Mouse (Mus musculus) lung, postnatal 0 days (tissue): ENCODE data around the gene Samd4b. TPM values are rescaled to one million over a fixed set of nuclear protein-coding genes. Genes with fewer than 3 reads are reported as not detected.

Experiments used
- ATAC-seq: fragments of 200-750 bp; cut with Nextera tagmentation; 2 replicates; pipeline ENCODE4 v1.8.0; 2017; ENCODE audit warnings: moderate library complexity
- DNase-seq: peaks from one replicate; pipeline ENCODE4 v3.0.0-alpha.2; 2016; ENCODE audit warnings: low spot score
- H3K27ac ChIP-seq: fragments of 300-500 bp; sonication (generic); 2 replicates; pipeline ENCODE4 v1.5.1; 2014; ENCODE audit warnings: antibody characterized with exemption, mild to moderate bottlenecking, low read length, mixed read lengths
- H3K27me3 ChIP-seq: fragments of 300-500 bp; sonication (generic); replicated peaks from 2 replicates; pipeline ENCODE4 v1.6.1; 2014; ENCODE audit warnings: low read length, mixed read lengths; ENCODE audit not compliant: insufficient read depth
- H3K36me3 ChIP-seq: fragments of 300-500 bp; sonication (generic); 2 replicates; pipeline ENCODE4 v1.6.1; 2014; ENCODE audit warnings: low read length, mixed read lengths; ENCODE audit not compliant: insufficient read depth
- H3K4me1 ChIP-seq: fragments of 300-500 bp; sonication (generic); 2 replicates; pipeline ENCODE4 v1.6.1; 2014; ENCODE audit warnings: antibody characterized with exemption, low read depth, low read length, mixed read lengths; ENCODE audit not compliant: insufficient read depth
- H3K4me2 ChIP-seq: fragments of 300-500 bp; sonication (generic); replicated peaks from 2 replicates; pipeline ENCODE4 v1.6.1; 2014; ENCODE audit warnings: low read depth, mild to moderate bottlenecking, low read length, moderate library complexity, mixed read lengths
- H3K4me3 ChIP-seq: fragments of 300-500 bp; sonication (generic); 2 replicates; pipeline ENCODE4 v1.5.1; 2014; ENCODE audit warnings: low read depth, low read length
- H3K9ac ChIP-seq: fragments of 300-500 bp; sonication (generic); replicated peaks from 2 replicates; pipeline ENCODE4 v1.6.1; 2014; ENCODE audit warnings: low read depth, mild to moderate bottlenecking
- H3K9me3 ChIP-seq: fragments of 300-500 bp; sonication (generic); 2 replicates; pipeline ENCODE4 v1.6.1; 2016; ENCODE audit warnings: low read length, mixed read lengths
- CTCF ChIP-seq: IDR thresholded peaks from 2 replicates; pipeline ENCODE4 v1.5.1; 2016; ENCODE audit warnings: antibody characterized with exemption, mild to moderate bottlenecking
- EP300 ChIP-seq: IDR thresholded peaks from 2 replicates; pipeline ENCODE4 v1.6.1; 2016; ENCODE audit warnings: antibody characterized with exemption, mild to moderate bottlenecking, control low read depth
- WGBS: fragments of 180-500 bp; shearing (Covaris S2); extraction: QIAGEN DNeasy Blood & Tissue Kit; methylation state at CpG from one replicate; pipeline ENCODE4 v1.1.7; 2014; 5-methylcytosine and 5-hydroxymethylcytosine counted together
- polyA plus RNA-seq: library from polyadenylated mRNA; unstranded; fragments of >200 nt; fragmentation: Nextera tagmentation; extraction: Ambion mirVana; gene quantifications from 2 replicates; pipeline ENCODE4 v1.2.1, GENCODE M21; 2015

Samd4b gene
- polyA plus RNA-seq, 1 experiment from 2014 or later, result 13.4 TPM

- ATAC-seq (no peak), DNase-seq (no peak)
- no peak overlapping the region for H3K9ac ChIP-seq
- peaks cover 34% of the 10 kb centered on the region for H3K36me3 ChIP-seq
- H3K27me3 ChIP-seq, result no peaks in the 10 kb centered on the region
- no peaks in the 10 kb centered on the region for H3K9me3 ChIP-seq
- no peak overlapping the region for H3K27ac ChIP-seq
- no peak overlapping the region for H3K4me3 ChIP-seq
- peaks cover 13% of the 10 kb centered on the region for H3K4me1 ChIP-seq
- TF ChIP-seq CTCF (no peak), EP300 (no peak)
- 91% methylated on average over 6 of the region's 6 CpGs for WGBS
- no peak overlapping the region for H3K4me2 ChIP-seq
Observed at GRCm38 (mm10) chr7:28360291-28360690, 237.7 kb downstream of the Samd4b start.

- Histone ChIP-seq H3K4me2 (no peak overlapping the region), H3K4me1 (peaks cover 13% of the 10 kb centered on the region), H3K9me3 (no peaks in the 10 kb centered on the region), H3K27me3 (no peaks in the 10 kb centered on the region), H3K9ac (no peak overlapping the region), H3K4me3 (no peak overlapping the region), H3K36me3 (peaks cover 30% of the 10 kb centered on the region), H3K27ac (0 out of 2 replicates have a peak overlapping the region, but pooled peaks have one; percentile 20)
- no peak for DNase-seq
- WGBS, result 91% methylated on average over 10 of the region's 10 CpGs
- no peak for TF ChIP-seq CTCF
- no peak for TF ChIP-seq EP300
- no peak for ATAC-seq
Observed at GRCm38 (mm10) chr7:28359854-28360253, 238.1 kb downstream of the Samd4b start.

GRCm38 (mm10) chr7:28358431-28358830 is 239.5 kb downstream of the Samd4b start:
- no peaks in the 10 kb centered on the region for H3K9me3 ChIP-seq
- H3K27ac ChIP-seq, result peak overlapping the region; percentile 83
- H3K4me2 ChIP-seq, result no peak overlapping the region
- ATAC-seq (no peak; the same call in 1 of the 2 replicates), DNase-seq (no peak)
- no peak for TF ChIP-seq EP300
- TF ChIP-seq CTCF, result no peak
- H3K36me3 ChIP-seq, result peaks cover 28% of the 10 kb centered on the region
- no peak overlapping the region for H3K4me3 ChIP-seq
- H3K27me3 ChIP-seq, result no peaks in the 10 kb centered on the region
- no peak overlapping the region for H3K9ac ChIP-seq
- peaks cover 13% of the 10 kb centered on the region for H3K4me1 ChIP-seq
- WGBS, result 53% methylated on average over 7 of the region's 7 CpGs

- TF ChIP-seq CTCF (no peak), EP300 (peak; percentile 51; the same call in 1 of the 2 replicates)
- ATAC-seq, result peak; percentile 76
- Histone ChIP-seq H3K27ac (peak overlapping the region; percentile 83), H3K27me3 (no peaks in the 10 kb centered on the region), H3K4me2 (peak overlapping the region; percentile 20; the same call in 1 of the 2 replicates), H3K9ac (no peak overlapping the region), H3K4me3 (no peak overlapping the region), H3K9me3 (no peaks in the 10 kb centered on the region), H3K4me1 (peaks cover 13% of the 10 kb centered on the region), H3K36me3 (peaks cover 31% of the 10 kb centered on the region)
- DNase-seq, result peak; percentile 82
- 3% methylated on average over 5 of the region's 5 CpGs for WGBS
Observed at GRCm38 (mm10) chr7:28357984-28358383, 240.0 kb downstream of the Samd4b start.

- ATAC-seq, result peak; percentile 75
- H3K36me3 ChIP-seq, result peaks cover 21% of the 10 kb centered on the region
- H3K9ac ChIP-seq, result no peak overlapping the region
- DNase-seq, result peak; percentile 77
- H3K27me3 ChIP-seq, result no peaks in the 10 kb centered on the region
- peak overlapping the region; percentile 83 for H3K27ac ChIP-seq
- no peak overlapping the region for H3K4me3 ChIP-seq
- H3K4me1 ChIP-seq, result peaks cover 13% of the 10 kb centered on the region
- H3K9me3 ChIP-seq, result no peaks in the 10 kb centered on the region
- no peak; the same call in 1 of the 2 replicates for TF ChIP-seq CTCF
- no peak for TF ChIP-seq EP300
- 1% methylated on average over 5 of the region's 5 CpGs for WGBS
- no peak overlapping the region for H3K4me2 ChIP-seq
Observed at GRCm38 (mm10) chr7:28356981-28357380, 241.0 kb downstream of the Samd4b start.

- Histone ChIP-seq H3K4me1 (peaks cover 22% of the 10 kb centered on the region), H3K27ac (no peak overlapping the region), H3K36me3 (peaks cover 10% of the 10 kb centered on the region; the same call in 1 of the 2 replicates), H3K27me3 (no peaks in the 10 kb centered on the region), H3K4me3 (no peak overlapping the region), H3K4me2 (no peak overlapping the region), H3K9me3 (no peaks in the 10 kb centered on the region), H3K9ac (no peak overlapping the region)
- WGBS, result 86% methylated on average over 3 of the region's 3 CpGs
- no peak for ATAC-seq
- no peak for DNase-seq
- TF ChIP-seq EP300, result no peak
- no peak for TF ChIP-seq CTCF
Observed at GRCm38 (mm10) chr7:28355221-28355620, 242.7 kb downstream of the Samd4b start.

GRCm38 (mm10) chr7:28354596-28354995 is 243.3 kb downstream of the Samd4b start:
- 96% methylated on average over 3 of the region's 3 CpGs for WGBS

More at GRCm38 (mm10) chr7:28354596-28354995, 243.3 kb downstream of the Samd4b start:
- DNase-seq (no peak), ATAC-seq (no peak)
- H3K36me3 ChIP-seq, result 0 out of 2 replicates have a peak, but pooled peaks cover 6% of the 10 kb centered on the region
- no peak overlapping the region for H3K4me2 ChIP-seq
- H3K4me1 ChIP-seq, result peaks cover 25% of the 10 kb centered on the region
- no peaks in the 10 kb centered on the region for H3K27me3 ChIP-seq
- no peak overlapping the region for H3K27ac ChIP-seq
- no peak for TF ChIP-seq CTCF
- no peak for TF ChIP-seq EP300
- H3K9ac ChIP-seq, result no peak overlapping the region
- H3K9me3 ChIP-seq, result no peaks in the 10 kb centered on the region
- no peak overlapping the region for H3K4me3 ChIP-seq
